Mouse (Mus musculus): ENCODE data around the gene Eif2b1. TPM values are rescaled to one million over a fixed set of nuclear protein-coding genes. Genes with fewer than 3 reads are reported as not detected.
A peak's percentile ranks its signal among the peaks of the same experiment; 100 is the strongest.

The Eif2b1 gene
- polyA plus RNA-seq, 1 experiment from 2014 or later = 37.3 TPM

GRCm38 (mm10) chr5:124531583-124531930, 47.4 kb downstream of the Eif2b1 start:
- no peaks in the 10 kb centered on the region; the same call in 1 of the 2 replicates for H3K27me3 ChIP-seq (replicated peaks; ENCODE audit: control insufficient read depth, insufficient read depth, low read length)
- WGBS = 18% methylated on average over 14 of the region's 14 CpGs
- no peaks in the 10 kb centered on the region for H3K4me1 ChIP-seq (replicated peaks; ENCODE audit: control insufficient read depth, insufficient read depth, low read length)
- peak overlapping the region; percentile 65 for H3K9ac ChIP-seq (ENCODE audit: low read depth, low read length)
- H3K27ac ChIP-seq (ENCODE audit: low read depth, low read length) = peak overlapping the region; percentile 68
- no peaks in the 10 kb centered on the region for H3K9me3 ChIP-seq (ENCODE audit: control insufficient read depth)
- TF ChIP-seq CTCF (IDR thresholded peaks at IDR 0.05; ENCODE audit: low read depth) = no peak
- H3K4me3 ChIP-seq (ENCODE audit: low read depth, low read length) = peak overlapping the region; percentile 80
- ATAC-seq = no peak
- H3K36me3 ChIP-seq (ENCODE audit: control insufficient read depth, insufficient read depth) = no peaks in the 10 kb centered on the region
- peak overlapping the region; percentile 92 for H3K4me2 ChIP-seq (replicated peaks; ENCODE audit: low read depth)

- no peaks in the 10 kb centered on the region; the same call in 1 of the 2 replicates for H3K27me3 ChIP-seq (replicated peaks; ENCODE audit: control insufficient read depth, insufficient read depth, low read length)
- peak within 1 kb of the TSS; percentile 80 for H3K4me3 ChIP-seq (ENCODE audit: low read depth, low read length)
- peak within 1 kb of the TSS; percentile 65 for H3K9ac ChIP-seq (ENCODE audit: low read depth, low read length)
- no peaks in the 10 kb centered on the region for H3K9me3 ChIP-seq (ENCODE audit: control insufficient read depth)
- ATAC-seq = peak; percentile 50; the same call in 1 of the 2 replicates
- 1% methylated on average over 95 of the region's 96 CpGs for WGBS
- no peak for TF ChIP-seq CTCF (IDR thresholded peaks at IDR 0.05; ENCODE audit: low read depth)
- peak within 1 kb of the TSS; percentile 92 for H3K4me2 ChIP-seq (replicated peaks; ENCODE audit: low read depth)
- H3K4me1 ChIP-seq (replicated peaks; ENCODE audit: control insufficient read depth, insufficient read depth, low read length) = no peaks in the 10 kb centered on the region
- peak within 1 kb of the TSS; percentile 68 for H3K27ac ChIP-seq (ENCODE audit: low read depth, low read length)
- no peaks in the 10 kb centered on the region for H3K36me3 ChIP-seq (ENCODE audit: control insufficient read depth, insufficient read depth)
Observed at GRCm38 (mm10) chr5:124530655-124531582, 48.0 kb downstream of the Eif2b1 start, which contains the start of gene Rilpl1. Rilpl1 (minus strand) TSS chr5:124531391.

- Histone ChIP-seq H3K4me1 (replicated peaks; ENCODE audit: control insufficient read depth, insufficient read depth, low read length) (no peaks in the 10 kb centered on the region), H3K27me3 (replicated peaks; ENCODE audit: control insufficient read depth, insufficient read depth, low read length) (no peaks in the 10 kb centered on the region; the same call in 1 of the 2 replicates), H3K9ac (ENCODE audit: low read depth, low read length) (no peak overlapping the region), H3K27ac (ENCODE audit: low read depth, low read length) (no peak overlapping the region; the same call in 1 of the 2 replicates), H3K4me2 (replicated peaks; ENCODE audit: low read depth) (peak overlapping the region; percentile 92), H3K36me3 (ENCODE audit: control insufficient read depth, insufficient read depth) (no peaks in the 10 kb centered on the region), H3K4me3 (ENCODE audit: low read depth, low read length) (peak overlapping the region; percentile 80), H3K9me3 (ENCODE audit: control insufficient read depth) (no peaks in the 10 kb centered on the region)
- WGBS = 58% methylated on average over 8 of the region's 8 CpGs
- ATAC-seq = no peak
- TF ChIP-seq CTCF (IDR thresholded peaks at IDR 0.05; ENCODE audit: low read depth) = no peak
Observed at GRCm38 (mm10) chr5:124529697-124530096, 49.2 kb downstream of the Eif2b1 start.

- peak overlapping the region; percentile 57; the same call in 1 of the 2 replicates for H3K27ac ChIP-seq (ENCODE audit: low read depth, low read length)
- 0 out of 2 replicates have a peak overlapping the region, but pooled peaks have one; percentile 11 for H3K9ac ChIP-seq (ENCODE audit: low read depth, low read length)
- TF ChIP-seq CTCF (IDR thresholded peaks at IDR 0.05; ENCODE audit: low read depth) = no peak
- H3K4me1 ChIP-seq (replicated peaks; ENCODE audit: control insufficient read depth, insufficient read depth, low read length) = no peaks in the 10 kb centered on the region
- no peaks in the 10 kb centered on the region for H3K9me3 ChIP-seq (ENCODE audit: control insufficient read depth)
- ATAC-seq = no peak
- H3K4me2 ChIP-seq (replicated peaks; ENCODE audit: low read depth) = peak overlapping the region; percentile 92
- H3K4me3 ChIP-seq (ENCODE audit: low read depth, low read length) = peak overlapping the region; percentile 80
- no peaks in the 10 kb centered on the region; the same call in 1 of the 2 replicates for H3K27me3 ChIP-seq (replicated peaks; ENCODE audit: control insufficient read depth, insufficient read depth, low read length)
- 38% methylated on average over 8 of the region's 8 CpGs for WGBS
- H3K36me3 ChIP-seq (ENCODE audit: control insufficient read depth, insufficient read depth) = no peaks in the 10 kb centered on the region
Observed at GRCm38 (mm10) chr5:124529191-124529651, 49.7 kb downstream of the Eif2b1 start.

- Histone ChIP-seq H3K27me3 (replicated peaks; ENCODE audit: control insufficient read depth, insufficient read depth, low read length) (no peaks in the 10 kb centered on the region; the same call in 1 of the 2 replicates), H3K27ac (ENCODE audit: low read depth, low read length) (0 out of 2 replicates have a peak overlapping the region, but pooled peaks have one; percentile 57), H3K9me3 (ENCODE audit: control insufficient read depth) (no peaks in the 10 kb centered on the region), H3K4me1 (replicated peaks; ENCODE audit: control insufficient read depth, insufficient read depth, low read length) (no peaks in the 10 kb centered on the region), H3K9ac (ENCODE audit: low read depth, low read length) (0 out of 2 replicates have a peak overlapping the region, but pooled peaks have one; percentile 11), H3K36me3 (ENCODE audit: control insufficient read depth, insufficient read depth) (no peaks in the 10 kb centered on the region), H3K4me2 (replicated peaks; ENCODE audit: low read depth) (peak overlapping the region; percentile 92), H3K4me3 (ENCODE audit: low read depth, low read length) (peak overlapping the region; percentile 80)
- no peak for TF ChIP-seq CTCF (IDR thresholded peaks at IDR 0.05; ENCODE audit: low read depth)
- ATAC-seq = no peak
- 43% methylated on average over 9 of the region's 9 CpGs for WGBS
Observed at GRCm38 (mm10) chr5:124528791-124529190, 50.1 kb downstream of the Eif2b1 start.

- Histone ChIP-seq H3K36me3 (ENCODE audit: control insufficient read depth, insufficient read depth) (no peaks in the 10 kb centered on the region), H3K27ac (ENCODE audit: low read depth, low read length) (no peak overlapping the region), H3K9ac (ENCODE audit: low read depth, low read length) (no peak overlapping the region), H3K4me2 (replicated peaks; ENCODE audit: low read depth) (peak overlapping the region; percentile 92), H3K4me1 (replicated peaks; ENCODE audit: control insufficient read depth, insufficient read depth, low read length) (no peaks in the 10 kb centered on the region), H3K4me3 (ENCODE audit: low read depth, low read length) (peak overlapping the region; percentile 80; the same call in 1 of the 2 replicates), H3K9me3 (ENCODE audit: control insufficient read depth) (no peaks in the 10 kb centered on the region), H3K27me3 (replicated peaks; ENCODE audit: control insufficient read depth, insufficient read depth, low read length) (no peaks in the 10 kb centered on the region; the same call in 1 of the 2 replicates)
- no peak for TF ChIP-seq CTCF (IDR thresholded peaks at IDR 0.05; ENCODE audit: low read depth)
- no peak for ATAC-seq
- 64% methylated on average over 4 of the region's 4 CpGs for WGBS
Observed at GRCm38 (mm10) chr5:124528351-124528750, 50.6 kb downstream of the Eif2b1 start.
